Mouse (Mus musculus): Measurements from ENCODE around the gene Eps8l3.
"Not testable (repeated sequence)": the region's sequence is repeated elsewhere in the genome, so short reads cannot be mapped to it uniquely, and the experiment has no call there.

Gene Eps8l3

GRCm38 (mm10) chr3:107853232-107854181 is 23.5 kb upstream of the Eps8l3 start:
- no peak for DNase-seq

GRCm38 (mm10) chr3:107855368-107855767 is 21.7 kb upstream of the Eps8l3 start:
- no peak for DNase-seq

- no peak for DNase-seq
Observed at GRCm38 (mm10) chr3:107857646-107858045, 19.4 kb upstream of the Eps8l3 start.

- DNase-seq, result not testable (repeated sequence)
Observed at GRCm38 (mm10) chr3:107861483-107861882, 15.5 kb upstream of the Eps8l3 start.

GRCm38 (mm10) chr3:107862471-107862870 is 14.6 kb upstream of the Eps8l3 start:
- no peak for DNase-seq

- no peak for DNase-seq
Observed at GRCm38 (mm10) chr3:107863471-107863870, 13.6 kb upstream of the Eps8l3 start.

GRCm38 (mm10) chr3:107863898-107864603 is 13.0 kb upstream of the Eps8l3 start:
- DNase-seq, result peak; percentile 79

GRCm38 (mm10) chr3:107865364-107866091 is 11.5 kb upstream of the Eps8l3 start:
- no peak for DNase-seq

GRCm38 (mm10) chr3:107867086-107867485 is 9.9 kb upstream of the Eps8l3 start:
- peak; percentile 66 for DNase-seq

- no peak for DNase-seq
Observed at GRCm38 (mm10) chr3:107868452-107868851, 8.6 kb upstream of the Eps8l3 start.

- no peak for DNase-seq
Observed at GRCm38 (mm10) chr3:107869097-107869496, 7.9 kb upstream of the Eps8l3 start.

- DNase-seq, result no peak
Observed at GRCm38 (mm10) chr3:107869925-107870324, 7.1 kb upstream of the Eps8l3 start.

GRCm38 (mm10) chr3:107873335-107874251 is 3.4 kb upstream of the Eps8l3 start:
- DNase-seq, result no peak

- DNase-seq, result no peak
Observed at GRCm38 (mm10) chr3:107875231-107875630, 1.8 kb upstream of the Eps8l3 start.

- no peak for DNase-seq
Observed at GRCm38 (mm10) chr3:107877747-107878736, 1.0 kb downstream of the Eps8l3 start.

- DNase-seq, result peak; percentile 44
Observed at GRCm38 (mm10) chr3:107887674-107888495, 10.9 kb downstream of the Eps8l3 start.

- DNase-seq, result not testable (repeated sequence)
Observed at GRCm38 (mm10) chr3:107889236-107889635, 12.2 kb downstream of the Eps8l3 start.

GRCm38 (mm10) chr3:107895194-107895719 is 18.2 kb downstream of the Eps8l3 start:
- DNase-seq, result no peak

Data from cerebellum, adult 11-12 months (tissue).